ENCODE assay signal across 8 mouse cellular contexts in genomic region chr10:40258401-40258966, GRCm38 (mm10). TPM values are rescaled to one million over a fixed set of nuclear protein-coding genes. Genes with fewer than 3 reads are reported as not detected.
DNase-seq lines count a peak whose midpoint lies in the region; ATAC-seq and TF ChIP-seq lines count a peak whose summit lies in the region.

No protein-coding gene starts in this region.

- peak; percentile 85 for ATAC-seq in intestine, embryonic 15.5 days
- peak; percentile 82 for ATAC-seq in limb, embryonic 12.5 days (ENCODE audit: insufficient number of reproducible peaks, insufficient read depth, low FRiP score, low TSS enrichment, low read depth)
- peak; percentile 70 for ATAC-seq in midbrain, embryonic 14.5 days (ENCODE audit: low FRiP score, low TSS enrichment)

- peaks cover 4% of the 10 kb centered on the region for H3K4me1 ChIP-seq in cerebellum, adult 2 months (ENCODE audit: control insufficient read depth, insufficient read depth, low read length)
- 0 out of 2 replicates have a peak, but pooled peaks cover 3% of the 10 kb centered on the region for H3K4me1 ChIP-seq in intestine, embryonic 15.5 days (replicated peaks)
- peaks cover 8% of the 10 kb centered on the region; the same call in 1 of the 2 replicates for H3K4me1 ChIP-seq in limb, embryonic 12.5 days (replicated peaks)
- peaks cover 2% of the 10 kb centered on the region; the same call in 1 of the 2 replicates for H3K4me1 ChIP-seq in midbrain, embryonic 14.5 days (ENCODE audit: control insufficient read depth, insufficient read depth, low read length)

- peak; percentile 17 to 39 for DNase-seq in cerebellum, adult 2 months
- DNase-seq in cerebellum, adult 11 months = no peak
- peak; percentile 94 for DNase-seq in embryo, embryonic 11 days
- DNase-seq in gastrocnemius, postnatal 4 days (ENCODE audit: low spot score in 2 of 2) = peak; percentile 32 to 57
- peak; percentile 91 for DNase-seq in midbrain, embryonic 14.5 days
- DNase-seq in spleen, adult 18-20 months = peak; percentile 44 to 45

- peak; percentile 17; the same call in 1 of the 2 replicates for TF ChIP-seq POLR2A in cerebellum, adult 2 months (IDR thresholded peaks at IDR 0.05; ENCODE audit: borderline replicate concordance, insufficient read depth, low read length)

- peak overlapping the region; percentile 67 for H3K4me2 ChIP-seq in intestine, embryonic 15.5 days (replicated peaks)
- peak overlapping the region; percentile 72 for H3K4me2 ChIP-seq in limb, embryonic 12.5 days
- peak overlapping the region; percentile 74 for H3K4me2 ChIP-seq in midbrain, embryonic 14.5 days (ENCODE audit: low read length)

- 0% methylated on average over 12 of the region's 12 CpGs for WGBS in cerebellum, adult 2 months
- WGBS in intestine, embryonic 15.5 days = 0% methylated on average over 12 of the region's 12 CpGs
- WGBS in limb, embryonic 12.5 days = 0% methylated on average over 12 of the region's 12 CpGs
- under 1% methylated on average over 12 of the region's 12 CpGs for WGBS in midbrain, embryonic 14.5 days

- H3K9me3 ChIP-seq in intestine, embryonic 15.5 days = no peaks in the 10 kb centered on the region
- no peaks in the 10 kb centered on the region for H3K9me3 ChIP-seq in limb, embryonic 12.5 days
- H3K9me3 ChIP-seq in midbrain, embryonic 14.5 days (ENCODE audit: control insufficient read depth, low read length) = no peaks in the 10 kb centered on the region

- no peaks in the 10 kb centered on the region for H3K27me3 ChIP-seq in cerebellum, adult 2 months (ENCODE audit: control insufficient read depth, insufficient read depth, low read length)
- H3K27me3 ChIP-seq in intestine, embryonic 15.5 days (replicated peaks) = no peaks in the 10 kb centered on the region
- no peaks in the 10 kb centered on the region for H3K27me3 ChIP-seq in limb, embryonic 12.5 days
- no peaks in the 10 kb centered on the region for H3K27me3 ChIP-seq in midbrain, embryonic 14.5 days (ENCODE audit: control insufficient read depth, insufficient read depth, low read length)

- H3K4me3 ChIP-seq in cerebellum, adult 2 months (replicated peaks; ENCODE audit: insufficient read depth, low read depth, low read length) = peak overlapping the region; percentile 31
- peak overlapping the region; percentile 68; the same call in 1 of the 2 replicates for H3K4me3 ChIP-seq in intestine, embryonic 15.5 days (replicated peaks)
- peak overlapping the region; percentile 72 for H3K4me3 ChIP-seq in limb, embryonic 12.5 days (replicated peaks)
- peak overlapping the region; percentile 64 for H3K4me3 ChIP-seq in midbrain, embryonic 14.5 days (replicated peaks; ENCODE audit: low read depth, low read length)

- H3K27ac ChIP-seq in cerebellum, adult 2 months (ENCODE audit: insufficient read depth, low read length) = no peak overlapping the region
- peak overlapping the region; percentile 66 for H3K27ac ChIP-seq in intestine, embryonic 15.5 days
- peak overlapping the region; percentile 96 for H3K27ac ChIP-seq in limb, embryonic 12.5 days
- peak overlapping the region; percentile 92 for H3K27ac ChIP-seq in midbrain, embryonic 14.5 days (replicated peaks; ENCODE audit: low read depth, low read length)

- H3K36me3 ChIP-seq in intestine, embryonic 15.5 days = 0 out of 2 replicates have a peak, but pooled peaks cover 2% of the 10 kb centered on the region
- H3K36me3 ChIP-seq in limb, embryonic 12.5 days = peaks cover 13% of the 10 kb centered on the region
- peaks cover 8% of the 10 kb centered on the region for H3K36me3 ChIP-seq in midbrain, embryonic 14.5 days (ENCODE audit: control insufficient read depth, insufficient read depth, low read length)

- H3K9ac ChIP-seq in intestine, embryonic 15.5 days = no peak overlapping the region
- H3K9ac ChIP-seq in limb, embryonic 12.5 days (replicated peaks) = no peak overlapping the region
- H3K9ac ChIP-seq in midbrain, embryonic 14.5 days (replicated peaks; ENCODE audit: low read length) = no peak overlapping the region

- peak; percentile 37; the same call in 1 of the 2 replicates for TF ChIP-seq CTCF in cerebellum, adult 2 months (IDR thresholded peaks at IDR 0.05; ENCODE audit: borderline replicate concordance, insufficient read depth, low read depth, low read length)

RNA-seq across cellular contexts. Expression of gene Gtf3c6, which starts 0.6 kb away (rescaled TPM):
- polyA plus RNA-seq in cerebellum, adult 2 months (2012; rRNA removed) = 28.1 and 33.2 TPM in 2 replicates
- total RNA-seq in gastrocnemius, postnatal 4 days (2021) = 10 to 100 TPM; 26.1 to 31.3 TPM
- polyA plus RNA-seq in intestine, embryonic 15.5 days (2015; fragmentation: Nextera tagmentation; extraction: Ambion mirVana) = 80.8 and 88.9 TPM in 2 replicates
- polyA plus RNA-seq in limb, embryonic 12.5 days (2016; fragmentation: Nextera tagmentation; extraction: Ambion mirVana) = 158 and 163 TPM in 2 replicates
- polyA plus RNA-seq in midbrain, embryonic 14.5 days (2014; fragmentation: Nextera tagmentation; extraction: Ambion mirVana) = 86.6 and 91.5 TPM in 2 replicates

RNA-seq across cellular contexts. Expression of gene Rpf2, which starts 11.6 kb away (rescaled TPM):
- 13.8 and 15.1 TPM in 2 replicates for polyA plus RNA-seq in cerebellum, adult 2 months (2012; rRNA removed)
- 10 to 100 TPM; 15.2 to 17.1 TPM for total RNA-seq in gastrocnemius, postnatal 4 days (2021)
- polyA plus RNA-seq in intestine, embryonic 15.5 days (2015; fragmentation: Nextera tagmentation; extraction: Ambion mirVana) = 65.4 and 74.7 TPM in 2 replicates
- polyA plus RNA-seq in limb, embryonic 12.5 days (2016; fragmentation: Nextera tagmentation; extraction: Ambion mirVana) = 67.4 and 76.2 TPM in 2 replicates
- polyA plus RNA-seq in midbrain, embryonic 14.5 days (2014; fragmentation: Nextera tagmentation; extraction: Ambion mirVana) = 68.2 and 73.7 TPM in 2 replicates

RNA-seq across cellular contexts. Expression of gene Amd1, which starts 43.5 kb away (rescaled TPM):
- polyA plus RNA-seq in cerebellum, adult 2 months (2012; rRNA removed) = 113 and 114 TPM in 2 replicates
- total RNA-seq in gastrocnemius, postnatal 4 days (2021) = 10 to 100 TPM; 21.0 to 23.1 TPM
- 55.7 and 60.4 TPM in 2 replicates for polyA plus RNA-seq in intestine, embryonic 15.5 days (2015; fragmentation: Nextera tagmentation; extraction: Ambion mirVana)
- polyA plus RNA-seq in limb, embryonic 12.5 days (2016; fragmentation: Nextera tagmentation; extraction: Ambion mirVana) = 72.5 and 72.6 TPM in 2 replicates
- polyA plus RNA-seq in midbrain, embryonic 14.5 days (2014; fragmentation: Nextera tagmentation; extraction: Ambion mirVana) = 37.4 and 46.0 TPM in 2 replicates
